Mouse (Mus musculus): ENCODE measurements at regions not wholly inside any gene's neighbourhood (a gene's known extent, or its start where the extent isn't known, plus 50 kb on each side); places are given as distances from the start of the nearest gene placed in this dataset.

DNA sequence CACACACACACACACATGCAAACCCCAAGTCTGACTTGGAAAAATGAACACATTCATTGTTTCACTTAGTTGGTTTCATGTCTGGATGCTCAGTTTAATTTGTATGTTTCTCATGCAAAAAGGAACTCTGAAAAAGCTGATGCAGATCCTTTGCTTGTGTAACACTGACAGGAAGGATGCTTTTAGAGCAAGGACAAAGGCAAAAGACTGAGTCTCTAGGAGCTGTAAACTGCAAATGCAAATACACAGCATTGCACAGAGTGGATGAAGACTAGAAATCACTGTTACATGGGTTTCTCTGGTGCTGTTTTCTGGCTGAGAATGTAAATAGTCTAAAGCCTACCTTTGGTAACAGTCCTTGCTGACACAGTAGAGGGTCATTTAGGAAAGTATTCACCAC lies 748.3 kb downstream of the Mettl4 start:
- Histone ChIP-seq H3K9me3 (ENCODE audit: control insufficient read depth, low read length) (no peaks in the 10 kb centered on the region), H3K4me1 (ENCODE audit: control insufficient read depth, insufficient read depth, low read length) (no peaks in the 10 kb centered on the region), H3K4me3 (replicated peaks; ENCODE audit: low read depth, low read length) (no peak overlapping the region), H3K27ac (replicated peaks; ENCODE audit: low read depth, low read length) (no peak overlapping the region), H3K4me2 (ENCODE audit: low read length) (no peak overlapping the region), H3K36me3 (ENCODE audit: control insufficient read depth, insufficient read depth, low read length) (no peaks in the 10 kb centered on the region), H3K27me3 (ENCODE audit: control insufficient read depth, insufficient read depth, low read length) (no peaks in the 10 kb centered on the region), H3K9ac (replicated peaks; ENCODE audit: low read length) (no peak overlapping the region)
- ATAC-seq (ENCODE audit: low FRiP score, low TSS enrichment) (no peak), DNase-seq (peak; percentile 1)

DNA sequence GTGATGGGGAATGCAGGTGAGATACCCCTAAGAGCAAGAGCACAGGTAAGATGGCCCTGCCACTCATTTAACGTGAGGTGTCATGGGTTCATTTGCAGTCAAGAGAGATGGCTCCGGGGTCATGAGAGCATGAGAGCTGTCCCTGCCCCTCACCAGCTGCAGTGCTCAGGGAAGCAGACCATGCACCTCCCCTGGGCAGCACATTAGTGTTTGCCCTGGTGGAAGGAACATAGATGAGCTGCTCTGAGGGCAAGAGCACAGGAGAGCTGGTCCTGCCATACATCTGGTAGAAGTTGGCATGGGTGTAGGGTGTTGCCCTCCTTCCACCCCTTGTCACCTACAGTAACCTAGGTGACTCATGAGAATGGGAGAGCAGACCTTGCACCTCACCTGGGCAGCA lies 762.9 kb downstream of the Mettl4 start:
- Histone ChIP-seq H3K27ac (replicated peaks; ENCODE audit: low read depth, low read length) (no peak overlapping the region), H3K36me3 (ENCODE audit: control insufficient read depth, insufficient read depth, low read length) (no peaks in the 10 kb centered on the region), H3K4me2 (ENCODE audit: low read length) (no peak overlapping the region), H3K9me3 (ENCODE audit: control insufficient read depth, low read length) (no peaks in the 10 kb centered on the region), H3K4me3 (replicated peaks; ENCODE audit: low read depth, low read length) (no peak overlapping the region), H3K9ac (replicated peaks; ENCODE audit: low read length) (no peak overlapping the region), H3K27me3 (ENCODE audit: control insufficient read depth, insufficient read depth, low read length) (no peaks in the 10 kb centered on the region), H3K4me1 (ENCODE audit: control insufficient read depth, insufficient read depth, low read length) (no peaks in the 10 kb centered on the region)
- 0 out of 2 replicates have a peak, but pooled peaks have one; percentile 14 for ATAC-seq (ENCODE audit: low FRiP score, low TSS enrichment)
- DNase-seq: no peak
- WGBS: 88% methylated on average over 2 of the region's 2 CpGs
